Mouse (Mus musculus) CD4-positive naive resting alpha-beta T cell, adult 76 days (primary cell): ENCODE data around the gene Olfr1177-ps. TPM values are rescaled to one million over a fixed set of nuclear protein-coding genes. Genes with fewer than 3 reads are reported as not detected.

Source experiments
- total RNA-seq: library from RNA; stranded (reverse); gene quantifications from one replicate; pipeline ENCODE4 v1.2.4, GENCODE M21; 2023

Gene Olfr1177-ps
- not detected for total RNA-seq

DNA sequence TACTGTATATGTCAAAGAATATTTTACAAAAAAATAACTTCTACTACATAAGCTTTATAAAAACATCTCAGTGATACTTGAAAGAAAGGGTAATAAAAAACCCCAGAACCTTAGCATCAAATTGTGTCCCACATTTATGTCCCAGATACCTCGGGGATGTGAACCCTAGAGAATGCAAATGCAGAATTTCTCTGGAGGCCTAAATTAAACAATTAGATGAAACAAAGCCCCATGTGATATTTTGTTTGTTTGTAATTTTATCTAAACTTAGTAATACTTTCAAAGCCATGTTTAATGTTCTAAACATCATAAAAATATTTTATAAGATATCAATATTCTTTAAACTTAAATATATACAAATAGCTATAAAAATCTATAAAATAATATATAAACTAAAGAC, at the start of gene Olfr1177-ps:
TSS of gene Olfr1177-ps (minus strand) at position 101 of the 400 bp plus-strand sequence.

GRCm38 (mm10) chr2:88386762-88387161, 40.5 kb upstream of the Olfr1177-ps start, which contains the start of gene Olfr1178:
Olfr1178 (plus strand) TSS chr2:88387062.

GRCm38 (mm10) chr2:88336421-88336820, 9.9 kb downstream of the Olfr1177-ps start, which contains the start of gene Olfr1176:
Olfr1176 (plus strand) TSS chr2:88336721.

DNA sequence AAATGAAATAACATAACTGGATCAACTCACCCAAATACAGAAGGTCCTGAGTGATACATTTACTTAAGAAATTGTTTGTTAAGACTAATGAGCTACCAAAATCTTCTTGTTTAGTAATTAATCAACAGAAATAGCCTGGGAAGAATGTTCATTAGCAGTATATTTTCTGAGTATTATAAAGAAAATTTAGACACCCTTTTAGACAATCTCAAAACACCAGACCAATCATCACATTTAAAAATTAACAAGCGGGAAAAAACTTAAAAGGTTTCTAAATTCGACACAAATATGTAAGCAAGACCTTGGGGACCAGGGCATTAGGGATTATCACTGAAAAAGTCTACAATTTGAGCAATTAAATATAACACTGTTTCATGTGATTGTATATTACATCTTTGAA, 19.2 kb downstream of the Olfr1177-ps start, which contains the start of gene Olfr1175-ps:
TSS of gene Olfr1175-ps (minus strand) at position 101 of the 400 bp plus-strand sequence.

DNA sequence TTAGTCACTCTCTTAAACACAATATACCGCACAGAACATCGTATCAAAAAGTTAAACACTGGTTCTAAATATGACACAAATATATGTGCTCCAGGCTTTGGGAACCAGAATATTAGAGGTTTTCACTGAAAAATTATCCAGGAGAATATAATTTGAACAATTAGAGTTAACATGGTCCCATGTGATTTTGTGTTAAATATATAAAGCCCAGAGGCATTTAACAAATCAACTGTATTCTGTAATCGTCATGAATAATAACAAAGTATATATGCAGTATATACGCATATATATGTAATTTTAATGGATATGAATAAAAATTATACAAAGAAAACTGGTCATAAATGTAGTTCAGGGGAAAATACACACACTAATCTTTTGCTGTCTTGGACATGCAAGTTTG, 31.3 kb downstream of the Olfr1177-ps start, which contains the start of gene Olfr1174-ps:
TSS of gene Olfr1174-ps (minus strand) at position 101 of the 400 bp plus-strand sequence.

Other genes starting within 250 kb of the Olfr1177-ps start
- gene Olfr1166, start 218.2 kb downstream of the Olfr1177-ps start, total RNA-seq: not detected
- not detected for gene Olfr1167, start 191.3 kb downstream of the Olfr1177-ps start, total RNA-seq
- gene Olfr1168, start 164.6 kb downstream of the Olfr1177-ps start, total RNA-seq: not detected
- not detected for gene Olfr1170, start 118.2 kb downstream of the Olfr1177-ps start, total RNA-seq
- gene Olfr1173, start 66.6 kb downstream of the Olfr1177-ps start, total RNA-seq: not detected
- not detected for gene Olfr1174-ps, start 31.4 kb downstream of the Olfr1177-ps start, total RNA-seq
- gene Olfr1175-ps, start 19.3 kb downstream of the Olfr1177-ps start, total RNA-seq: not detected
- gene Olfr1176, start 9.8 kb downstream of the Olfr1177-ps start, total RNA-seq: not detected
- gene Olfr1178, start 40.6 kb upstream of the Olfr1177-ps start, total RNA-seq: not detected
- gene Olfr1179, start 60.0 kb upstream of the Olfr1177-ps start, total RNA-seq: not detected
- not detected for gene Olfr1180, start 72.7 kb upstream of the Olfr1177-ps start, total RNA-seq
- not detected for gene Olfr1181, start 79.7 kb upstream of the Olfr1177-ps start, total RNA-seq
- not detected for gene Gm13757, start 102.6 kb upstream of the Olfr1177-ps start, total RNA-seq
- not detected for gene Olfr1183, start 108.4 kb upstream of the Olfr1177-ps start, total RNA-seq
- gene Olfr1184, start 137.1 kb upstream of the Olfr1177-ps start, total RNA-seq: not detected
- gene Olfr1185-ps1, start 146.8 kb upstream of the Olfr1177-ps start, total RNA-seq: not detected
- not detected for gene Olfr1186, start 172.1 kb upstream of the Olfr1177-ps start, total RNA-seq
- not detected for gene Olfr1188, start 210.4 kb upstream of the Olfr1177-ps start, total RNA-seq
- not detected for gene Olfr1189, start 240.0 kb upstream of the Olfr1177-ps start, total RNA-seq